Mouse (Mus musculus) heart, embryonic 16.5 days (tissue): ENCODE measurements around the gene Srsf10. TPM values are rescaled to one million over a fixed set of nuclear protein-coding genes. Genes with fewer than 3 reads are reported as not detected.

Experiments
- ATAC-seq: fragments of 200-750 bp; cut with Nextera tagmentation; replicated peaks from 2 replicates; pipeline ENCODE4 v1.8.0; 2017; ENCODE audit warnings: moderate number of reproducible peaks; ENCODE audit not compliant: insufficient read depth, low FRiP score; ENCODE audit errors: extremely low read depth
- H3K27ac ChIP-seq: fragments of 300-500 bp; sonication (generic); 2 replicates; pipeline ENCODE4 v1.5.1; 2014; ENCODE audit warnings: mild to moderate bottlenecking, low read length, control low read depth, moderate library complexity
- H3K27me3 ChIP-seq: fragments of 300-500 bp; sonication (generic); 2 replicates; pipeline ENCODE4 v1.6.1; 2014; ENCODE audit warnings: low read length, mixed read lengths; ENCODE audit not compliant: control insufficient read depth, insufficient read depth
- H3K36me3 ChIP-seq: fragments of 300-500 bp; sonication (generic); 2 replicates; pipeline ENCODE4 v1.6.1; 2014; ENCODE audit not compliant: control insufficient read depth, insufficient read depth
- H3K4me1 ChIP-seq: fragments of 300-500 bp; sonication (generic); 2 replicates; pipeline ENCODE4 v1.6.1; 2014; ENCODE audit warnings: low read length, mixed read lengths; ENCODE audit not compliant: control insufficient read depth, insufficient read depth
- H3K4me2 ChIP-seq: fragments of 300-500 bp; sonication (generic); 2 replicates; pipeline ENCODE4 v1.6.1; 2014; ENCODE audit warnings: low read depth, mild to moderate bottlenecking, control low read depth, low read length
- H3K4me3 ChIP-seq: fragments of 300-500 bp; sonication (generic); 2 replicates; pipeline ENCODE4 v1.5.1; 2014; ENCODE audit warnings: mild to moderate bottlenecking, control low read depth, low read length
- H3K9ac ChIP-seq: fragments of 300-500 bp; sonication (generic); 2 replicates; pipeline ENCODE4 v1.6.1; 2014; ENCODE audit warnings: low read length, control low read depth
- H3K9me3 ChIP-seq: fragments of 300-500 bp; sonication (generic); replicated peaks from 2 replicates; pipeline ENCODE4 v1.6.1; 2016; ENCODE audit warnings: low read length; ENCODE audit not compliant: control insufficient read depth
- WGBS: fragments of 180-500 bp; shearing (Covaris S2); extraction: QIAGEN DNeasy Blood & Tissue Kit; methylation state at CpG from one replicate; pipeline ENCODE4 v1.1.7; 2014; 5-methylcytosine and 5-hydroxymethylcytosine counted together
- polyA plus RNA-seq: library from polyadenylated mRNA; unstranded; fragments of >200 nt; fragmentation: Nextera tagmentation; extraction: Ambion mirVana; gene quantifications from 2 replicates; pipeline ENCODE4 v1.2.1, GENCODE M21; 2015

The Srsf10 gene
- polyA plus RNA-seq, 1 experiment from 2014 or later: 147 TPM

GRCm38 (mm10) chr4:135870227-135871023 is 14.9 kb downstream of the Srsf10 start:
- 33% methylated on average over 2 of the region's 2 CpGs for WGBS

GRCm38 (mm10) chr4:135872015-135872414 is 16.5 kb downstream of the Srsf10 start:
- Histone ChIP-seq H3K27me3 (no peaks in the 10 kb centered on the region), H3K4me1 (peaks cover 45% of the 10 kb centered on the region), H3K9ac (peak overlapping the region; percentile 96)

More at GRCm38 (mm10) chr4:135870227-135871023, 14.9 kb downstream of the Srsf10 start:
- H3K27ac ChIP-seq: no peak overlapping the region
- no peaks in the 10 kb centered on the region for H3K27me3 ChIP-seq
- H3K36me3 ChIP-seq: peaks cover 17% of the 10 kb centered on the region
- peak overlapping the region; percentile 30 for H3K4me3 ChIP-seq
- peaks cover 30% of the 10 kb centered on the region for H3K4me1 ChIP-seq
- no peak for ATAC-seq
- peak overlapping the region; percentile 55 for H3K4me2 ChIP-seq
- H3K9me3 ChIP-seq: no peaks in the 10 kb centered on the region
- no peak overlapping the region; the same call in 1 of the 2 replicates for H3K9ac ChIP-seq

GRCm38 (mm10) chr4:135872589-135873391 is 17.2 kb downstream of the Srsf10 start:
- Histone ChIP-seq H3K27me3 (no peaks in the 10 kb centered on the region), H3K4me3 (peak overlapping the region; percentile 79), H3K9me3 (no peaks in the 10 kb centered on the region), H3K4me1 (peaks cover 46% of the 10 kb centered on the region), H3K27ac (peak overlapping the region; percentile 100), H3K4me2 (peak overlapping the region; percentile 83), H3K36me3 (peaks cover 14% of the 10 kb centered on the region), H3K9ac (peak overlapping the region; percentile 96)
- ATAC-seq: no peak
- WGBS: 6% methylated on average over 17 of the region's 17 CpGs

More at GRCm38 (mm10) chr4:135872015-135872414, 16.5 kb downstream of the Srsf10 start:
- Histone ChIP-seq H3K27ac (peak overlapping the region; percentile 100), H3K4me2 (peak overlapping the region; percentile 83), H3K36me3 (peaks cover 14% of the 10 kb centered on the region), H3K4me3 (peak overlapping the region; percentile 79), H3K9me3 (no peaks in the 10 kb centered on the region)
- no peak for ATAC-seq
- WGBS: 33% methylated on average over 3 of the region's 3 CpGs

GRCm38 (mm10) chr4:135873526-135874202 is 18.1 kb downstream of the Srsf10 start, which contains the start of gene Pnrc2:
TSS of gene Pnrc2 (minus strand) at chr4:135873850.
- Histone ChIP-seq H3K9me3 (no peaks in the 10 kb centered on the region), H3K4me3 (peak within 1 kb of the TSS; percentile 79), H3K27me3 (no peaks in the 10 kb centered on the region), H3K36me3 (peaks cover 14% of the 10 kb centered on the region), H3K4me2 (peak within 1 kb of the TSS; percentile 83), H3K9ac (peak within 1 kb of the TSS; percentile 96), H3K4me1 (peaks cover 46% of the 10 kb centered on the region), H3K27ac (peak within 1 kb of the TSS; percentile 100)
- WGBS: under 1% methylated on average over 55 of the region's 60 CpGs
- peak; percentile 92 for ATAC-seq

- Histone ChIP-seq H3K36me3 (peaks cover 12% of the 10 kb centered on the region), H3K4me3 (peak overlapping the region; percentile 79; the same call in 1 of the 2 replicates), H3K4me2 (peak overlapping the region; percentile 62), H3K9me3 (no peaks in the 10 kb centered on the region), H3K4me1 (peaks cover 42% of the 10 kb centered on the region), H3K27me3 (no peaks in the 10 kb centered on the region), H3K27ac (peak overlapping the region; percentile 100), H3K9ac (peak overlapping the region; percentile 75)
- no peak for ATAC-seq
- WGBS: 80% methylated on average over 10 of the region's 10 CpGs
These were observed 19.3 kb downstream of the Srsf10 start for GRCm38 (mm10) chr4:135874564-135875535.

- WGBS: 35% methylated on average over 7 of the region's 7 CpGs
- Histone ChIP-seq H3K9me3 (no peaks in the 10 kb centered on the region), H3K27ac (peak overlapping the region; percentile 100), H3K36me3 (peaks cover 12% of the 10 kb centered on the region), H3K4me1 (peaks cover 40% of the 10 kb centered on the region), H3K4me2 (peak overlapping the region; percentile 62; the same call in 1 of the 2 replicates), H3K4me3 (no peak overlapping the region), H3K27me3 (no peaks in the 10 kb centered on the region), H3K9ac (peak overlapping the region; percentile 61; the same call in 1 of the 2 replicates)
- ATAC-seq: no peak
These were observed 20.0 kb downstream of the Srsf10 start for GRCm38 (mm10) chr4:135875546-135875945.

GRCm38 (mm10) chr4:135875991-135876582 is 20.5 kb downstream of the Srsf10 start:
- Histone ChIP-seq H3K4me2 (peak overlapping the region; percentile 62), H3K4me3 (peak overlapping the region; percentile 38), H3K9ac (peak overlapping the region; percentile 61), H3K27me3 (no peaks in the 10 kb centered on the region), H3K36me3 (peaks cover 12% of the 10 kb centered on the region), H3K4me1 (peaks cover 38% of the 10 kb centered on the region), H3K9me3 (no peaks in the 10 kb centered on the region), H3K27ac (peak overlapping the region; percentile 100)
- WGBS: 5% methylated on average over 9 of the region's 9 CpGs
- peak; percentile 15 for ATAC-seq
